Mouse (Mus musculus) ovary, adult 18-20 months (tissue): Measurements from ENCODE around the gene Abhd16a.

Experiments
- DNase-seq: peaks from one replicate; pipeline ENCODE4 v3.0.0; 2022; ENCODE audit warnings: low spot score, mixed read lengths

Abhd16a gene

GRCm38 (mm10) chr17:35060071-35060470 lies 29.0 kb upstream of the Abhd16a start:
- DNase-seq: no peak

GRCm38 (mm10) chr17:35060737-35061297 lies 28.2 kb upstream of the Abhd16a start:
- DNase-seq: no peak

- DNase-seq: no peak
These were observed 27.8 kb upstream of the Abhd16a start for GRCm38 (mm10) chr17:35061299-35061698.

- DNase-seq: no peak
These were observed 25.6 kb upstream of the Abhd16a start for GRCm38 (mm10) chr17:35063466-35063865.

- DNase-seq: no peak
These were observed 24.6 kb upstream of the Abhd16a start for GRCm38 (mm10) chr17:35064378-35064877.

- DNase-seq: peak; percentile 47
These were observed 23.8 kb upstream of the Abhd16a start, which contains the start of gene Ly6g6c for GRCm38 (mm10) chr17:35064951-35065947. Gene Ly6g6c (plus strand): TSS chr17:35065388.

GRCm38 (mm10) chr17:35066084-35066483 lies 23.0 kb upstream of the Abhd16a start, which contains the start of gene Mpig6b:
Gene Mpig6b (minus strand): TSS chr17:35066184.
- DNase-seq: no peak

GRCm38 (mm10) chr17:35068213-35068914 lies 20.7 kb upstream of the Abhd16a start:
- DNase-seq: no peak

GRCm38 (mm10) chr17:35070556-35071229 lies 18.4 kb upstream of the Abhd16a start:
- DNase-seq: no peak

GRCm38 (mm10) chr17:35071454-35071853 lies 17.6 kb upstream of the Abhd16a start:
- no peak for DNase-seq

- no peak for DNase-seq
These were observed 15.0 kb upstream of the Abhd16a start for GRCm38 (mm10) chr17:35074097-35074496.

GRCm38 (mm10) chr17:35076507-35077176 lies 12.4 kb upstream of the Abhd16a start, which contains the start of gene Ly6g6e:
Gene Ly6g6e (plus strand): TSS chr17:35076902.
- DNase-seq: no peak

- no peak for DNase-seq
These were observed 11.8 kb upstream of the Abhd16a start for GRCm38 (mm10) chr17:35077285-35077684.

GRCm38 (mm10) chr17:35077786-35078233 lies 11.3 kb upstream of the Abhd16a start, which contains the start of gene Ly6g6d:
Gene Ly6g6d (minus strand): TSS chr17:35078065.
- DNase-seq: peak; percentile 32

GRCm38 (mm10) chr17:35079778-35080177 lies 9.3 kb upstream of the Abhd16a start:
- peak; percentile 38 for DNase-seq

GRCm38 (mm10) chr17:35080248-35080647 lies 8.8 kb upstream of the Abhd16a start:
- DNase-seq: no peak

GRCm38 (mm10) chr17:35080710-35081109 lies 8.4 kb upstream of the Abhd16a start:
- DNase-seq: no peak

GRCm38 (mm10) chr17:35082841-35083576 lies 6.1 kb upstream of the Abhd16a start:
- DNase-seq: no peak

- no peak for DNase-seq
These were observed 5.0 kb upstream of the Abhd16a start for GRCm38 (mm10) chr17:35083929-35084497.
